Mouse (Mus musculus): Measurements from ENCODE around the gene Nutm1. TPM values are rescaled to one million over a fixed set of nuclear protein-coding genes. Genes with fewer than 3 reads are reported as not detected.
A peak's percentile ranks its signal among the peaks of the same experiment; 100 is the strongest.

The Nutm1 gene
- polyA plus RNA-seq, 2 experiments = not detected

DNA sequence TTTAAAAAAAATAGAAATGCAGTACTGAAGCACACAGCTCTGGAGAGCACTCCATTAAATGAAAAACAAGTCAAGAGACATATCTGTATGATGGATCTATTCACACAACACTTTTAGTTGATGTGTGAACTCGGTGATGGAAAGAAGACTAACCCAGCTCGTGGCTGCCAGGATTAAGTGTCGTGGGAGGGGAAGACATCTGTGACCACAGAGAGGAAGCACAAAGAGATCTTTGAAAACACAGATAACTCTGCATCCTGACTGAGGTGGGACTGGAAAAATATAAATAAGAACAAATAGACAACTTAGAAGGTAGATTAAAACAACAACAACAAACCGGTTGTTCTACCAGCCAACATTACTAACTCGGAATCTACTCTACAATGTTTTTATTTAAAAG lies 36.5 kb downstream of the Nutm1 start:
- H3K36me3 ChIP-seq (ENCODE audit: control insufficient read depth, insufficient read depth, low read length) = no peaks in the 10 kb centered on the region
- no peaks in the 10 kb centered on the region for H3K9me3 ChIP-seq (ENCODE audit: control insufficient read depth, low read length)
- no peak overlapping the region for H3K4me3 ChIP-seq (replicated peaks; ENCODE audit: low read length)
- no peak for DNase-seq (ENCODE audit: low spot score)
- H3K4me1 ChIP-seq (ENCODE audit: control insufficient read depth, insufficient read depth, low read length) = no peaks in the 10 kb centered on the region
- no peak overlapping the region for H3K9ac ChIP-seq (ENCODE audit: low read depth, low read length, severe bottlenecking)
- ATAC-seq (ENCODE audit: low FRiP score, low read depth) = no peak
- H3K4me2 ChIP-seq (replicated peaks; ENCODE audit: low read depth, low read length, severe bottlenecking) = no peak overlapping the region
- H3K27ac ChIP-seq (replicated peaks; ENCODE audit: low read depth, low read length) = no peak overlapping the region
- no peak for TF ChIP-seq POLR2A (IDR thresholded peaks at IDR 0.05; ENCODE audit: borderline replicate concordance, extremely low read depth, insufficient read depth, insufficient read length)
- WGBS = 86% methylated on average over 5 of the region's 5 CpGs
- no peaks in the 10 kb centered on the region for H3K27me3 ChIP-seq (ENCODE audit: control insufficient read depth, insufficient read depth, low read length)

- WGBS = 94% methylated on average over 5 of the region's 5 CpGs
- ATAC-seq (ENCODE audit: low FRiP score, low read depth) (no peak), DNase-seq (ENCODE audit: low spot score) (no peak)
- H3K9me3 ChIP-seq (ENCODE audit: control insufficient read depth, low read length) = no peaks in the 10 kb centered on the region
- H3K4me3 ChIP-seq (replicated peaks; ENCODE audit: low read length) = no peak overlapping the region
- no peak overlapping the region for H3K27ac ChIP-seq (replicated peaks; ENCODE audit: low read depth, low read length)
- H3K9ac ChIP-seq (ENCODE audit: low read depth, low read length, severe bottlenecking) = no peak overlapping the region
- no peak for TF ChIP-seq POLR2A (IDR thresholded peaks at IDR 0.05; ENCODE audit: borderline replicate concordance, extremely low read depth, insufficient read depth, insufficient read length)
- H3K36me3 ChIP-seq (ENCODE audit: control insufficient read depth, insufficient read depth, low read length) = no peaks in the 10 kb centered on the region
- no peaks in the 10 kb centered on the region for H3K4me1 ChIP-seq (ENCODE audit: control insufficient read depth, insufficient read depth, low read length)
- H3K27me3 ChIP-seq (ENCODE audit: control insufficient read depth, insufficient read depth, low read length) = no peaks in the 10 kb centered on the region
- H3K4me2 ChIP-seq (replicated peaks; ENCODE audit: low read depth, low read length, severe bottlenecking) = no peak overlapping the region
Measured at GRCm38 (mm10) chr2:112220880-112221279, 38.2 kb downstream of the Nutm1 start.

DNA sequence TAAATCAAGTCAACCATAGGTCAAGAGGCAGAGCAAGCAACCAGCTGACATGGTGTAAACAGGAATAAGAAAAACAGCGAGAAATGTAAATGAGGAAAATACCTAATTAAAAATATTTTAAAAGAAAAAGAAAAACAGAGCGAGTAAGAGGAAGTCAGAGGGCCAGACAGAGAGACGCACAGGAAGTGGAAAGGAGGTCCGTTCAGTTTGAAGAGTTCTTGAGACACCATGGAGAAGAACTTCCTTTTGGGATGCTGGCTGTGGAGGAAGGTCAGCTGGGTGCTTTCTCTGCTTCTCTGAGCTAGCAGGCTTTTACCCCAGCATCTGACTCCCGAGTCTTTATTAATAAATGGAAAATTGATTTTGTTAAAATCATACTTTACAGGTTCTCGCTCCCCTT lies 41.5 kb downstream of the Nutm1 start:
- Histone ChIP-seq H3K27me3 (ENCODE audit: control insufficient read depth, insufficient read depth, low read length) (no peaks in the 10 kb centered on the region), H3K9ac (ENCODE audit: low read depth, low read length, severe bottlenecking) (no peak overlapping the region), H3K27ac (replicated peaks; ENCODE audit: low read depth, low read length) (no peak overlapping the region), H3K9me3 (ENCODE audit: control insufficient read depth, low read length) (no peaks in the 10 kb centered on the region), H3K4me2 (replicated peaks; ENCODE audit: low read depth, low read length, severe bottlenecking) (no peak overlapping the region), H3K4me1 (ENCODE audit: control insufficient read depth, insufficient read depth, low read length) (no peaks in the 10 kb centered on the region), H3K36me3 (ENCODE audit: control insufficient read depth, insufficient read depth, low read length) (no peaks in the 10 kb centered on the region), H3K4me3 (replicated peaks; ENCODE audit: low read length) (no peak overlapping the region)
- no peak for TF ChIP-seq POLR2A (IDR thresholded peaks at IDR 0.05; ENCODE audit: borderline replicate concordance, extremely low read depth, insufficient read depth, insufficient read length)
- WGBS = 77% methylated on average over 6 of the region's 6 CpGs
- no peak for DNase-seq (ENCODE audit: low spot score)
- ATAC-seq (ENCODE audit: low FRiP score, low read depth) = no peak

DNA sequence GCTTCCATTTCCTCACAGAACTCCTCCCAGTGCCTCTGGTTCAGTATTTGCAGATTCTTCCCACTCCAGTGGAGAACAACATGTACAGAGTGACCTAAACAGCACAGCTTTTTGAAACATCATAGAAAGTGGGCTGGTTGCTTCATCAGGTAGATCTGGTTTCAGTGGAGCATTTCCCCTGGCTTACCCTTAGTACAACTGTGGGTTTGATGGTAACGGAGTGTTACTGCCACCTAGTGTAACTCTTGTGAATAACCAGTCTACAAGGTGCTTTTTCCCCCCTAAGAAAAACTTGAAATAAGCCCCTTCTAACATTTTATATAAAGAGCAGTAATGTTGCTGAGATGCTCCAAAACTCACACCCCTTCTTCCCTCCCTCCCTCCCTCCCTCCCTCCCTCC lies 43.1 kb downstream of the Nutm1 start:
- H3K4me3 ChIP-seq (replicated peaks; ENCODE audit: low read length) = no peak overlapping the region
- H3K9me3 ChIP-seq (ENCODE audit: control insufficient read depth, low read length) = no peaks in the 10 kb centered on the region
- H3K4me1 ChIP-seq (ENCODE audit: control insufficient read depth, insufficient read depth, low read length) = no peaks in the 10 kb centered on the region
- 0 out of 2 replicates have a peak, but pooled peaks have one; percentile 34 for ATAC-seq (ENCODE audit: low FRiP score, low read depth)
- WGBS = 7% methylated on average over 1 of the region's 1 CpGs
- H3K9ac ChIP-seq (ENCODE audit: low read depth, low read length, severe bottlenecking) = no peak overlapping the region
- no peaks in the 10 kb centered on the region for H3K27me3 ChIP-seq (ENCODE audit: control insufficient read depth, insufficient read depth, low read length)
- H3K4me2 ChIP-seq (replicated peaks; ENCODE audit: low read depth, low read length, severe bottlenecking) = no peak overlapping the region
- DNase-seq (ENCODE audit: low spot score) = peak; percentile 60
- H3K36me3 ChIP-seq (ENCODE audit: control insufficient read depth, insufficient read depth, low read length) = no peaks in the 10 kb centered on the region
- TF ChIP-seq POLR2A (IDR thresholded peaks at IDR 0.05; ENCODE audit: borderline replicate concordance, extremely low read depth, insufficient read depth, insufficient read length) = no peak
- H3K27ac ChIP-seq (replicated peaks; ENCODE audit: low read depth, low read length) = no peak overlapping the region

GRCm38 (mm10) chr2:112210699-112211098 lies 48.4 kb downstream of the Nutm1 start:
- Histone ChIP-seq H3K27ac (replicated peaks; ENCODE audit: low read depth, low read length) (no peak overlapping the region), H3K36me3 (ENCODE audit: control insufficient read depth, insufficient read depth, low read length) (no peaks in the 10 kb centered on the region), H3K4me2 (replicated peaks; ENCODE audit: low read depth, low read length, severe bottlenecking) (no peak overlapping the region), H3K9ac (ENCODE audit: low read depth, low read length, severe bottlenecking) (no peak overlapping the region), H3K27me3 (ENCODE audit: control insufficient read depth, insufficient read depth, low read length) (no peaks in the 10 kb centered on the region), H3K9me3 (ENCODE audit: control insufficient read depth, low read length) (no peaks in the 10 kb centered on the region), H3K4me3 (replicated peaks; ENCODE audit: low read length) (no peak overlapping the region), H3K4me1 (ENCODE audit: control insufficient read depth, insufficient read depth, low read length) (no peaks in the 10 kb centered on the region)
- 76% methylated on average over 2 of the region's 2 CpGs for WGBS
- no peak for ATAC-seq (ENCODE audit: low FRiP score, low read depth)
- no peak for DNase-seq (ENCODE audit: low spot score)
- no peak for TF ChIP-seq POLR2A (IDR thresholded peaks at IDR 0.05; ENCODE audit: borderline replicate concordance, extremely low read depth, insufficient read depth, insufficient read length)

DNA sequence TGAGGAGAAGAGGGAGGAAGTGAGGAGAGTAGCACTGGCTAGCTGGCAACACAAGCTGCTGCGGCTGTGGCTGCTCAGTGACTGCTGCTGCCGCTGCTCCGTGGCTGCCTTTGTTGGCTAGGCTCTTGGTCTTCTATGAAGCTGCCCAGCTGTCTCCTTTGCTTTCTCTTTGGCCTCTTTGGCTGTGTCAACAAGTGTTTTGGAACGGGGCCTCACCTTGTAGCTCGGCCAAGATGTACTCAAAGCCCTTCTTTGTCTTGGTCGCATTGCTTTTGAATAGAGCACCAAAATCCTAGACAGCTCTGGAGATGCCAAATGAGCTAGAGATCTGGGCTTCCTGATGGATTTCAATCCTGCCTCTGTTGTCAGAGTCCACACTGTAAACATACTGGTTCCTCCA lies 48.9 kb downstream of the Nutm1 start:
- WGBS = 79% methylated on average over 6 of the region's 6 CpGs
- H3K4me1 ChIP-seq (ENCODE audit: control insufficient read depth, insufficient read depth, low read length) = no peaks in the 10 kb centered on the region
- H3K4me2 ChIP-seq (replicated peaks; ENCODE audit: low read depth, low read length, severe bottlenecking) = no peak overlapping the region
- H3K9ac ChIP-seq (ENCODE audit: low read depth, low read length, severe bottlenecking) = no peak overlapping the region
- no peaks in the 10 kb centered on the region for H3K27me3 ChIP-seq (ENCODE audit: control insufficient read depth, insufficient read depth, low read length)
- TF ChIP-seq POLR2A (IDR thresholded peaks at IDR 0.05; ENCODE audit: borderline replicate concordance, extremely low read depth, insufficient read depth, insufficient read length) = no peak
- DNase-seq (ENCODE audit: low spot score) = no peak
- no peak overlapping the region for H3K27ac ChIP-seq (replicated peaks; ENCODE audit: low read depth, low read length)
- no peak for ATAC-seq (ENCODE audit: low FRiP score, low read depth)
- no peaks in the 10 kb centered on the region for H3K36me3 ChIP-seq (ENCODE audit: control insufficient read depth, insufficient read depth, low read length)
- no peak overlapping the region for H3K4me3 ChIP-seq (replicated peaks; ENCODE audit: low read length)
- H3K9me3 ChIP-seq (ENCODE audit: control insufficient read depth, low read length) = no peaks in the 10 kb centered on the region
